Mouse (Mus musculus): Measurements from ENCODE around the gene Eif4a2.
A peak's percentile ranks its signal among the peaks of the same experiment; 100 is the strongest.

Gene Eif4a2

GRCm38 (mm10) chr16:23103841-23104240 is 3.4 kb upstream of the Eif4a2 start:
- DNase-seq (ENCODE audit: low spot score in 2 of 2), result no peak

- DNase-seq (ENCODE audit: low spot score in 2 of 2), result no peak
Measured at GRCm38 (mm10) chr16:23106121-23106520, 1.1 kb upstream of the Eif4a2 start.

DNA sequence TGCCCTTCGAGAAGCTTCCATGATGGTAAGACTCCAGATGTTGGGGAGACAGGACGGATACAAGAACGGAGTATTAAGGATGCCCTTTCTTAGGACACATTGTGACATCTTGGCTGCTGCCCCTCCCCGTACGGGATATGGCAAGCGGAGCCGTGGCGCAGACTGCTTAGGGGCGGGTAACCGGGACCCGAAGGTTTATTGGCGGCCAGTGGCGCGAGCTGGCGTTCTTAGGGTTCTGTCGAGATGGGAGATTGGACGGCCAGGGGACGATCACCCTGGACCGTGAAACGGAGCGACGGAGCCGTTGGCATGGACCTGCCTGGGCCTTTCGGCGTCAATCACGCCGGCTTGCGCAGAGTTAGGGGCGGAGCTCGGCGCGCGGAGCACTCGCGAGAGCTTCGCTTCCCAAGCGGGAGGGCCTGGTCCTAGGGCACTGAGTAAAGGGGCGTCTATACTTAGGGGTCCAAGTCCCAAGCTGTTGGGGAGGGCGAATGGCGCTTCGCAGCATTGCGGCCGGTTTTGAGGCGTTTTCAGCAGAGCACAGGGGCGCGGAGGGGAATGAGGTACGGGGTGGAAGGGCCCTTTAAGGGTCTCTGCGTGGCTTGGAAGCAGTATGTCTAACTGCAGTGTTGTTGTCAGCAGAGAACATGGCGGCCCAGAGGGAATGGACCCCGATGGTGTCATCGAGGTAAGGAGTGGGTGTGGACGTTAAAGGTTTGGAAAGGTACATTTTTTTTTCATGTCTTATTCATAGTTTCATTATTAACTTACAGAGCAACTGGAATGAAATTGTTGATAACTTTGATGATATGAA is 909 bp downstream of the Eif4a2 start:
- DNase-seq (ENCODE audit: low spot score in 2 of 2), result peak; percentile 81 to 82

DNA sequence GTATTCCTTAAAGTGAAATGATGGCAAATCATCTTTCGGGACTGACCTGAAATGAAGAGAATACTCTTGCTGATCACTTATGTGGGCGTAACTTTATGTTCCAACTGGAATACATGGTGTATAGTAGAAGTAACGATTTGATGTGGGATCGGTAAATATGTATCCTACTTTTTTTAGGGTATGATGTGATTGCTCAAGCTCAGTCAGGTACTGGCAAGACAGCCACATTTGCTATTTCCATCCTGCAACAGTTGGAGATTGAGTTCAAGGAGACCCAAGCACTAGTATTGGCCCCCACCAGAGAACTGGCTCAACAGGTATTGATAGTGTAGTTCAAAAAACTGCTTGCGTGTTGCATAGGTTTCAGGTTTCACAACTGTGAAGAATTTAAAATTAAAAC is 1.7 kb downstream of the Eif4a2 start:
- no peak for DNase-seq (ENCODE audit: low spot score in 2 of 2)

GRCm38 (mm10) chr16:23109350-23110280 is 2.4 kb downstream of the Eif4a2 start:
- no peak for DNase-seq (ENCODE audit: low spot score in 2 of 2)

- DNase-seq (ENCODE audit: low spot score in 2 of 2), result no peak
Measured at GRCm38 (mm10) chr16:23112348-23112747, 5.1 kb downstream of the Eif4a2 start.

- DNase-seq (ENCODE audit: low spot score in 2 of 2), result no peak
Measured at GRCm38 (mm10) chr16:23112861-23113435, 5.7 kb downstream of the Eif4a2 start.

GRCm38 (mm10) chr16:23113903-23114302 is 6.7 kb downstream of the Eif4a2 start:
- DNase-seq (ENCODE audit: low spot score in 2 of 2), result no peak

DNA sequence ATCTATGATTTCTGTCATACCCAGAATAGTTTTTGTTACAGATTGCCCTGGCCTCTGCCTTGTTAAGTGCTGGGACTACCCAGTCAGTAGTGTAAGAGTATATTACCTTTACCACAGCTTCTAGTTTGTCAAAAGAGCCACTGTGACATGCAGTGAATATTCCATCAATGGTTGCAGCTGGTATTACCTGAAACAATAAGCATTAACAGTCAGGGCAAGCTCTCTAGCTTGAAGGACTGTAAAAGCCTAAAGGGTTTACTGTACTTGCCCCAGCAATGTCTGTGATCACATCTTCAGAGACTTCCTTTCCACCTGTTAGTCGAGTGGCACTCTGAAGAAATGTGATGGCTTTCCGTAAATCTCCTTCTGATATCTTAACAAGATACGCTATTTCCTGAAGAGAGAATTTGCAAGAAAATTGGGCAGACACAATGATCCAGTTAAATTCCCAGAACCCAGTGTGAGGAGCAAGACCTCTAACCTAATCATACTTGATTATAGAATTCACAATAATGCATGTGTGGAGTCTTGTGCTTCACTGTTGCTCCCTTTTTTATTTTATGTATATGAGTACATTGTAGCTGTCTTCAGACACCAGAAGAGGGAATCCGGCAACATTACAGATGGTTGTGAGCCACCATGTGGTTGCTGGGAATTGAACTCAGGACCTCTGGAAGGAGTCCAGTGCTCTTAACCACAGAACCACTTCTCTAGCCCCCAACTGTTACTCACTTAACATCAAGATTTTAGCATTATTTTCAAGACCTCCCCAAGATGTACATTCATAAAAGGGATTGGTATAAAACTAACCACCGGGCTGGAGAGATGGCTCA is 7.3 kb downstream of the Eif4a2 start:
- DNase-seq (ENCODE audit: low spot score in 2 of 2), result no peak

GRCm38 (mm10) chr16:23115486-23115885 is 8.2 kb downstream of the Eif4a2 start:
- no peak for DNase-seq (ENCODE audit: low spot score in 2 of 2)

DNA sequence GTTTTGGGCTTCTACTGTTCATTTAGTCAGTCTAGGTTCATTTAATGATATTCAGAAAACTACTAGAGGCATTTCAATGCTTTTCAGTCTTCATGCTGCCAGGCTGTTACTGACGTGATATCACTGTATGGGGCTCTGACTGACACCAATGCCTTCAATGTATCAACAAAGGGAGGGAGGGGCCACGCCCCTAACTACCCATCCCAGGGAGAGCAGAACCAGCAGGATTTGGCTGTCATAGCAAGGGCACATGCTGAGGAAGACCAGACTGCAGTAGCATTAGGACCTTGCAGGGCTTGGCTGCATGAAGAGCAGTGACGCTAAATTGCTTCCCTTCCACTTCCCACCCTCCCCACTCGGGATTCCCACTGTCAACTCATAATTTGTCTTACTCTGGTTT is 9.9 kb downstream of the Eif4a2 start:
- DNase-seq (ENCODE audit: low spot score in 2 of 2), result no peak

GRCm38 (mm10) chr16:23122446-23122845 is 15.2 kb downstream of the Eif4a2 start:
- DNase-seq (ENCODE audit: low spot score in 2 of 2), result no peak

DNA sequence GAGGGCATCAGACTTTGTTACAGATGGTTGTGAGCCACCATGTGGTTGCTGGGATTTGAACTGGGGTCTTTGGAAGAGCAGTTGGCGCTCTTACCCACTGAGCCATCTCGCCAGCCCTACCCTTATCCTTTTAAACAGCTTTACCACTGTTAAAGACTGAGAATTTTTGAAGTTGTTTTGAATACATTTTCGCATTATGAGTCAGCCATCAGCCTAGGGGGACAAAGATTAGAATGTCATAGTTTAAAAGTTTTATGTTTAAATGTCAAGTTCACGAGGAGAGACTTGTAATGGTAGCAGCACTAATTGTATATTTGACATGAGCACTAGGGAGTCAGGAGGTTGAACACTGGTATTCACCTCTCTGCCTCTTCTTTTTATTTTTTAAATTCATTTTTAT is 15.9 kb downstream of the Eif4a2 start:
- no peak for DNase-seq (ENCODE audit: low spot score in 2 of 2)

- DNase-seq (ENCODE audit: low spot score in 2 of 2), result no peak
Measured at GRCm38 (mm10) chr16:23124398-23124797, 17.2 kb downstream of the Eif4a2 start.

GRCm38 (mm10) chr16:23127311-23127672 is 20.0 kb downstream of the Eif4a2 start:
- DNase-seq (ENCODE audit: low spot score in 2 of 2), result no peak

DNA sequence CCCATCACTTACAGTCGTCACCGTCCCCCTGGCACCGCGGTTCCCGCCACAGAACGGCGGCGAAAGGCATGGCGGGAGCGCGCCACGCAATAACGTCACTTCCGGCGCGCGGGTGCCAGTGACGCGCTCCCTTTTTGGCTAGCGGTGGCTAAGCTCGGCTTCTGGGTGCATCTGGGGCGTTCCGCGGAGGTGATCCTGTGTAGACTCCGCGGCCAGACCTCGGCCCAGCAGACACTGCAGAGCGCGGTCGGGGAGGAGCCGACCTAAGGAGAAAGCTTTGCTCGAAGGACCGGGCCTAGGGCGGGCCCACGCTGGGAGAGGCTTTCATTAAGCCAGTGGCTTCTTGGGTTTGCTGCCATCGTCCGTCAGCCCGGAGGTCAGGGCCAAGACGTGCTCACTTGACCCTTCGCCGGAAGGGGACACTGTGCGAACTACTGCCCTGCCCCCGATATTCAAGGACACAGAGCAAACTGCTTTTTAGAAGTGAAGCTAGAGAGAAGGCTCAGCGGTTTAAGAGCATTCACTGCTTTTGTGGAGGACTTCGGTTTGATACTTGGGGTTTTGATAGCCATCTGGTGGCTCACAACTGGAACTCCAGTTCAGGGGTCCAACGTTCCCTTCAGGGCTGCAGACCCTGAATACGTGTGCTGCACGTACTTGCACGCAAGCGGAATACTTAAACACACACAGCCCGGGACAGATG is 20.6 kb downstream of the Eif4a2 start, which contains the start of gene Rfc4:
Gene Rfc4, minus strand, starts transcription at position 65 of the 703 bp plus-strand sequence.
- DNase-seq (ENCODE audit: low spot score in 2 of 2), result peak; percentile 89 to 90

DNA sequence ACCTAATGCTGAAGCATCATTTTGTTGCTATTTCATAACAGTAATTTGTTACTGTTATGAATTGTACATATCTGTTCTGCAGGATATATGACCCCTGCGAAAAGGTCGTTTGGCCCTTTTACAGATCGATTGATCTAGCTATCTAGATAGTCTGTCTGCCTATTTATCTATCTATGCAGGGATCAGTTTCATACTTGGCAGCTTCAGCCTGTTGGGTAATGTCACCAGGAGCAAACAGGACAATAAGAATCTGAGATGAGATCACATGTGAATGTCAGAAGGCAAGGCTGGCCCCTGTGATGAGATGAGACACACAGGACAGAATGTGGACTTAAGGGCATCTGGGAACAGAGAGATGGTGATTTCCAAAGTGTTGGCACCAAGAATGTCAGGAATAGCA is 23.1 kb downstream of the Eif4a2 start:
- DNase-seq (ENCODE audit: low spot score in 2 of 2), result no peak

DNA sequence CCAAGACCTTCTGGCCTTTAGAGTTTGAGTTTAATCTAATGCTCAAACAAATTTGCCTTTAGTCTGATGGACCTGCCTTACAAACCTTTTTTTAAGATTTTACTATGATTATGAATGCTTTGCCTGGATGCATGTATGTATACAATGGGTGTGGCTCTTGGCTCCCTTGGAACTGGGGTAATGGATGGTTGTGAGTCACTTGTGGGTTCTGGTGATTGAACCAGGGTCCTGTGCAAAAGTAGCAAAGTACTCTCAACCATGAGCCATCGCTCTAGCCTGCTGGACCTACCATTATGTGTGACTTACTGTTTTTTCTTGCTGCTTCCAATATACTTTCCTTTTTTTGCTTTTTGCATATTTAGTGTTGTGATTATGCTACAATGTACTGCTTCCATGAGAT is 25.1 kb downstream of the Eif4a2 start:
- DNase-seq (ENCODE audit: low spot score in 2 of 2), result no peak

DNA sequence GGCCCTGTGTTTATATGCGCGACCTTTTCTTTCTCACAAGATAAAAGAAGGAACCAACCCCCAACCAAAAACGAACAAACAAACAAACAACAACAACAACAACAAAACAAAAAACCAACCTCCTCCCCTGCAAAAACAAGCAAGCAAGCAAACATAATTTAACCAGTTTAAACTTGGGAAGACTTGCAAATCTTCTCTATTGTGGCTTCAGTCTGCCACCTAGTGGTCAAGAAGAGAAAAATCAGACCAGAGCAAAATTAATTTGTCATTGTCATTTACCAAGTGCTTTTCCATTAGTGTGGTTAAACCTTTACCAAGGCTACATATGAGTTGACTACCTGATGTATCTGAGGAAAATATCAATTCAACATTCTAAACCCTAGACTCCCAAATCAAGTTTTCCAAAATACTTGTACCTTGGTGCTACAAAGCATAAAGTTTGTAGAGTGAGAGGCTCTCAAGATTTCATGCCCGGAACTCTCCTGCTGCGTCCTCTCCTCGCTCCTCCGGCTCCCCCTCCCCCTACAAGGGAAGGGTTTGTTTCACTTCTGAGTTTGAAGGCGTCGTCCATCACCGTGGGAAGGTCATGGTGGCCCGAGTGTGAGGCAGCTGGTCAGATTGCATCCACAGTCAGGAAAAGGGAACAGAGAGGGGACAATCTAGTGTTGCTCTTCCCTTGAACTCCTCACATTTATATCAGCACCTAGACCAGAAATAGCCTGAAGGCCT is 28.3 kb downstream of the Eif4a2 start:
- peak in 1 of 2 experiments; percentile 32 for DNase-seq (ENCODE audit: low spot score in 2 of 2)

DNA sequence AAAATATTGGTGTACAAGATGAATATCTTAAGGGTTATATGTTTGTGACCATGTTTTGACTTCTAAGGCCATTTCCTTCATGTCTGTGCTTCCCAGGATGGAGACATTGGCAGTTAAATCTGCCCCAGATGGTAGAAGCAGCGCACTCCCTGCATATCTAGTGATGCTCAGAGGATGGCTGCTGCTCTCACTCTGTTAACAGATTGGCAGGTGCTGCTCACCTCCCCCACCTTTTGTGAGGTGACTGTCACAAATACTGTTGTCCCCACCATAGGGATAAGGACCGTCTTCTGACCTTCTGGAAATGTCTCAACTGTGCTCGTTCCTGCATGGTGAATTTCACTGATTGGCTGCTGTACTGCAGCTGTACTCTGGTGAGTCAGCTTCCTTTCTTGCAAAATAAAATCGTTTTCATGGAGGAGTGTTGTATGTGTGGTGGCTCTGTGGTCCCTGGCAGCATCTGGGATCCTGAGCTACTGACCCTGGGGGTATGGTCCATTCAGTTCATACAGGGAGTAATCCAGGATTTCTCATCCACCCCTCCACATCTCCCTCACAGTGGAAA is 29.2 kb downstream of the Eif4a2 start:
- DNase-seq (ENCODE audit: low spot score in 2 of 2), result no peak

All from spleen, postnatal 36 days (tissue).